ENCODE assay signal across 10 mouse cellular contexts in the genomic region with DNA sequence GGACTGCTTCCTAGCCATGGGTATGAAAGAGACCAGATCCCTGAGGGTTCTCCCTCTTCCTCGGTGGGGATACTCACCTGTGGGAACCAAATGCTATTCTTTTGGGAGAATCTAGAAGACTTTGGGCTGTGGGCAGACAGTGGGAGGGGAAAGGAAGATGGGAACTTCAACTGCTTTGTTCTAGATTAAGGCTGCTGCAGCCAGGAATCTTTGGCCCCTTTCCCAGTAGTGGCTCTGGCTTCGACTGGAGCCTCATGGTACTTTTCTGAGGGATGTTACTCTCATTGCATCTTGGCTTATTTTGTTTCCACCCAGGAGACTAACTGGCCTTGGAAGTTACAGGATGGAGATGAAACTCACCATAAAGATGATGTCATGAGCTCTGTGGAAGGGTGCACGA.
DNase-seq lines count a peak whose midpoint lies in the region; ATAC-seq lines count a peak whose summit lies in the region.
"Had no signal": no experiment of that assay in that cellular context is flagged by ENCODE, and none has a peak within 500 bp of the region (broad histone marks: within the 10 kb centered on the region; RNA-seq: fewer than 3 reads in every experiment).

No protein-coding gene starts in this region.

- H3K27me3 ChIP-seq in kidney, embryonic 14.5 days (ENCODE audit: control insufficient read depth, insufficient read depth, low read length): peaks cover 3% of the 10 kb centered on the region; the same call in 1 of the 2 replicates
- H3K27me3 ChIP-seq: intestine, embryonic 15.5 days; midbrain, embryonic 12.5 days; Patski had no signal

- no peak overlapping the region for H3K27ac ChIP-seq in kidney, embryonic 14.5 days (ENCODE audit: low read depth, low read length)
- H3K27ac ChIP-seq: intestine, embryonic 15.5 days; midbrain, embryonic 12.5 days had no signal

- 89% methylated on average over 3 of the region's 3 CpGs for WGBS in kidney, embryonic 14.5 days

- H3K9ac ChIP-seq in kidney, embryonic 14.5 days (ENCODE audit: low read depth, low read length): no peak overlapping the region
- H3K9ac ChIP-seq: intestine, embryonic 15.5 days; midbrain, embryonic 12.5 days had no signal

- H3K4me1 ChIP-seq in kidney, embryonic 14.5 days (ENCODE audit: control insufficient read depth, insufficient read depth, low read length): no peaks in the 10 kb centered on the region
- H3K4me1 ChIP-seq: intestine, embryonic 15.5 days; midbrain, embryonic 12.5 days had no signal

- H3K4me2 ChIP-seq in kidney, embryonic 14.5 days (replicated peaks; ENCODE audit: low read depth, low read length): no peak overlapping the region
- H3K4me2 ChIP-seq: intestine, embryonic 15.5 days; midbrain, embryonic 12.5 days had no signal

- H3K4me3 ChIP-seq in kidney, embryonic 14.5 days (ENCODE audit: low read length): no peak overlapping the region
- H3K4me3 ChIP-seq: intestine, embryonic 15.5 days; midbrain, embryonic 12.5 days had no signal

- no peak for ATAC-seq in kidney, embryonic 14.5 days (ENCODE audit: low FRiP score, low TSS enrichment)
- ATAC-seq in megakaryocyte, adult 5-6 weeks (ENCODE audit: poor library complexity, severe bottlenecking): no peak
- ATAC-seq: intestine, embryonic 15.5 days; Patski had no signal

- H3K36me3 ChIP-seq in kidney, embryonic 14.5 days (ENCODE audit: control insufficient read depth, insufficient read depth, low read length): no peaks in the 10 kb centered on the region
- H3K36me3 ChIP-seq: intestine, embryonic 15.5 days; midbrain, embryonic 12.5 days had no signal

- DNase-seq in kidney, postnatal 10 days: peak; percentile 30
- peak; percentile 91 for DNase-seq in brain, adult 2 months (ENCODE audit: low read depth, low spot score)
- peak; percentile 82 for DNase-seq in cerebellum, adult 9-10 months
- DNase-seq in layer of hippocampus, adult 9-11 months: peak; percentile 45
- DNase-seq in yolk sac, embryonic 10.5 days (ENCODE audit: low spot score): no peak

- H3K9me3 ChIP-seq in kidney, embryonic 14.5 days (ENCODE audit: control insufficient read depth, low read length): no peaks in the 10 kb centered on the region
- H3K9me3 ChIP-seq: intestine, embryonic 15.5 days; midbrain, embryonic 12.5 days had no signal
